Mouse (Mus musculus): Measurements from ENCODE around the gene Gpank1.

Gpank1 gene

DNA sequence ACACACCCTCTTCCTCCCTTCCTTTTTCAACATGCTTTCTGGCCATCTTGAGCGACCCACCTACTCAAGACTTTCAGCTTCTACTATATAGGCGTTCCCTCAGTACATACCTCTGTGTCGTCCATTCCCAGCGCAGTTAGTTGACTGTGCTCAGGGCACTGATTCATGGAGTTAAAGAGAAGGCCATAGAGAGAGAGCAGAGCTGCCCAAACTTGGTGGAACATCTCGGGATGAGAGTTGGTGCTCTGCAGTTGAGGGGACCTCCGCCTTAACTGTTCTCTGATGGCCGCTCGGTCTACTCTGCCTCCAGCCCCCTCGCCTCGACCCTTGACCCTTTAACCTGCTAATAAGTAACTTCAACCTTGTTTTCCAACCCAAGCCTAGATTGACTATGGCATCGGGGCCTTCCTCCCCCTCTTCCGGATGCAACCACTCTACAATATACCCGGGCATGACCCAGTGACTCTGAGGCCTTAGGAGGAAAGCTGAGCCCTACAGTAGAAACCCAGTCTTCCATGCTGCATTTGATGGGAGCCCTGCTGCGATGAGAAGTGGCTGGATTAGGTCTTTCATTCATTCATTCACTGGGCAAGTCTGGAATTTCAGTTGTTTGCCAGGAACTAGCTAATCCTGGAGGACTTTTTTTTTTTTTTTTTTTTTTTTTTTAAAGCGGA lies 10.4 kb downstream of the Gpank1 start, which contains the start of gene Apom:
TSS of gene Apom (minus strand) at position 551 of the 674 bp plus-strand sequence.
- no peak for DNase-seq (ENCODE audit: low read depth)

DNA sequence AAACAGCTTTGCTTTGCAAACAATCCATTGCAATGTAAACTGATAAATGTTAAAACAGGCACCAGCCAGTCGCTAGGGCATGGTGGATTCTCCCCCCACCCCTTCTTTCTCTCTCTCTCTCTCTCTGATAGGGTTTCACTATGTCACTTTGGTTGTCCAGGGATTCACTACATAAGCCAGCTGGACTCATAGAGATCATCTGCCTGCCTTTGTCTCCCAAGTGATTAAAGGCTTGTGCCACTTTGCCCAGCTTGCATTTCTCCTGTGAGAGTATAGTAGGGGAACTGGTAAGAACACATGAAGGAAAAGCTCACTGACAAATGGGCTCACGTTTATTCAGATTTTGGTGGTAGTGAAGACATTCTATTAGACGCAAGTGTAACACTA lies 10.9 kb downstream of the Gpank1 start:
- no peak for DNase-seq (ENCODE audit: low read depth)

DNA sequence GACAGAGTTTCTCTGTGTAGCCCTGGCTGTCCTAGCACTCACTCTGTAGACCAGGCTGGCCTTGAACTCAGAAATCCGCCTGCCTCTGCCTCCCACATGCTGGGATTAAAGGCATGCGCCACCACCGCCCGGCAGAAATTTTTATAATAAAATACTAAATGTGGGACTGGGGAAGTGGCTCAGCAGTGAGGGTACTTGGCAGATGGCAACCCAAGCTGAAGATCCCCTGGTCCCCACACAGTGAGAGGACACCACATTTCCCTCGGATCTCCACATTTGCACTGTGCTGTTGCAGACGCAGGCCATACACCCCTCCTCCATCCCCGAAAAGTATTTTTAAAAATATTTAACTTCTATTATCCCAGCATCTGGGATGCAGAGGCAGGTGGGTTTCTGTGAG lies 12.3 kb downstream of the Gpank1 start:
- DNase-seq (ENCODE audit: low read depth) = no peak

DNA sequence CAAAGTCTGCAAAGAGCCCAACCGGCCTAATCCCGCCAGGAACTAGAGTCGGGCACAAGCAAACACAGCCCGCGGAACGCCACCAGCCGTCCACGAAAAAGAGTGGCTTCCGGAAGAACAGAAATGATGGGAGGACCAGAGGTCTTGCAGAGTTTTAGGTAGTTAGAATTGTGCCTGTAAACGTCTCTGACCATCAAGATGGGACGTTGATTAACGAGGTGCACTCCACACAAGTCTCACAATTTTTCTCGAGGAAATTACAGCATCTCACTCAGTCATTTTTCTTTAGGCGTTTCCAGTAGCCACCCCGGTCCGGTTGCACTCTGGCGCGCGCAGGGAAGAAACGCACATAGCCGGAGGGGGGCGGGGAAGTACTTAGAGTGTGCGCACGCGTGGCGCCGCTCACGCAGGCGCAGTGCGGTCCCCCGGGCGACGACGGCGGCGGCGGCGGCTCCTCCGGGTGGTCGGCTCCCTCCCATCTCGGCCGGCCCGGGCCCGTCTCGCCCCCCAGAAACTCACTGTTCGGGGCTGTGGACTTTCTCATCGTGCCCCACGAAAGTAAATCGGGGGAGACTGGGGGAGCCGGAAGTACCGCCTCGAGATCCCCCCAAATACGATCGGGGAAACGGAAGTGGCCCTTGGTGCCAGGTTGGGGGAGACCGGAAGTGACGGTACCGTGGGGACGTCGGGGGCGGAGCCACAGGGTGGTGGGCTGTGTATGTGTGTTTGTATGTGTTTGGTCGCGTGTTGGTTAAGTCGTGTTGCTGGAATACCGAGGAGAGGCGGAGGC lies 13.7 kb downstream of the Gpank1 start, which contains the start of gene Bag6:
TSS of gene Bag6 (plus strand) at position 378 of the 790 bp plus-strand sequence.
- peak; percentile 87 for DNase-seq (ENCODE audit: low read depth)

DNA sequence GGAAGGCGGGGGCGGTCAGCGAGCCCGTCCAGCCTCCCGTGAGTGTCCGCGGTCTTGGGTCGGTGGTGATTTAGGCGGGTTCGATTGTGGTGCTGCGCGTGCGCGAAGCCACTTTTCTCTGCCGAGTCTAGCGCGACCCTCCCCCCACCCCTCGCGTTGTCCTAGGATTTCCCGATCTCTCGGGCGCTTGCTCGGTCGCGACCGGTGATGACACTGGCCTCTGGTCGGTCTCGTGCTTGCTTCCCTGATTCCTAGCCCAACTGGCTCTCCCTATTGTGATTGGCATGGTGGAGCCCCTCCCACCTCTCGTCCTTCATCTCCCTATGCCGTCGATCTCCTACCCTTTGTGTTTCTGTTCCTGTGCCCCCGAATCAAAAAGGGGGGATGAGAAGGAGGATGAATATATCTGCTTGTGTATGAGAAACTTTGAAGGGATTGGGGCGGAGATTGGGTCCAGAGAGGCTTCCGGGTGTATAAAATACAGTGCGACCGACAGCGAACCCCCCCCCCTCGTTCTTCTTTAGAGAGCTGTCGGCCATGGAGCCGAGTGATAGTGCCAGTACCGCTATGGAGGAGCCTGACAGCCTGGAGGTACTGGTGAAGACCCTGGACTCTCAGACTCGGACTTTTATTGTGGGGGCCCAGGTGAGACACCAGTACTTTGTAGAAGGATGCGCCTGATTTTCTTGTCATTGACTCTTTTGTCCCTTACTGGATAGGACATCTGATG lies 14.5 kb downstream of the Gpank1 start:
- DNase-seq (ENCODE audit: low read depth) = peak; percentile 47

DNA sequence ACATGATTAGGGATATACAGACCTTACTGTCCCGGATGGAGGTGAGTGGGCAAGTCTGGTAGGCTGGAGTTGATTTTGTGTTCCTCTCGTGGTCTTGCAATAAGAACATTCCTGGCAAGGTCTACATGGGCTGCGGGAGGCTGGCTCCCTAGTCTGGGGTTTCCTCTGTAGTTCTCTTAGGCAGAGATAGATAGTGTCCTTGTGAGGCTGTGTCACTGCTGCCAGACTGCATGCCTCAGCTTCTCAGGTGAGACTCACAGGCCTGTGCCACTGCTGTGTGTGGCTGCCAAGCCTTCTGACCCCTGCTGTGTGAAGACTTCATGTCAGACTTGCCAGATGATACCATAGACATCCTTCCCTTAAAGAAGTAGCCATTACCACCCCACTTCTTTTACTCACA lies 18.0 kb downstream of the Gpank1 start:
- no peak for DNase-seq (ENCODE audit: low read depth)

DNA sequence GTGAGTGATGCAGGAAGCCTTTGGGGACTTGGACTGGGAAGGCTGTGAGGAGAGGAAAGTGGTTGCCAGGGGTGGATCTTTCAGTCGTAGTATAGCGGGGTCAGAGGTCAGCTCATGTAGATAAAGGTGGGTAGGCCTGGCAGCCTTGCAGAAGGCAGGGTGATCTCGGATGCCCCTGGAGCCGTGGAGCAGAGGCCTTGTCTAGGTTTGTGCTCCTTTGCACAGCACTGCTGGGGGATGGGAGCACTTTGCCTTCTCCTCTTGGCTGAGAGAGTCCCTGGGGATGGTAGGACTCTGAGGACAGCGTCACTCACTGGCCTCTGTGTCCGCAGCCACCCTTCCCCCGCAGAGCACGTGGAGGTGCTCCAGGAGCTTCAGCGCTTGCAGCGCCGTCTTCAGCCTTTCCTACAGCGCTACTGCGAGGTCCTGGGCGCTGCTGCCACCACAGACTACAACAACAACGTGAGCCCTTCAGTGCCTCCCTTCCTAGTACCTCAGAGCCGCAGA lies 19.3 kb downstream of the Gpank1 start:
- DNase-seq (ENCODE audit: low read depth) = no peak

DNA sequence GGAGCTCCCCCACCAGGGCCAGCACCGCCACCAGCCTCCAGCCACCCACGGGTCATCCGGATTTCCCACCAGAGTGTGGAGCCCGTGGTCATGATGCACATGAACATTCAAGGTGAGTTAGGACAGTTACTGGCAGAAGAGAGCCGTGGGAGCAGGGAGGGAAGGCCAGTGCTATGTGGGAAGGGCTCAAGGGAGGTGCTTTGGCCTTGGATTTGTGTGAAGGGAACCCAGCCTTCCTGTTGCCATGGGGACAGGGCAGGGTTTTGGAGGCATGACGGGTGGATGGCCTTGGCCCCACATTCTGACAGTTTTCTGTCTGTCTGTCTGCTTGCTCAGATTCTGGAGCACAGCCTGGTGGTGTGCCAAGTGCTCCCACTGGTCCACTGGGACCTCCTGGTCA lies 20.7 kb downstream of the Gpank1 start:
- no peak for DNase-seq (ENCODE audit: low read depth)

DNA sequence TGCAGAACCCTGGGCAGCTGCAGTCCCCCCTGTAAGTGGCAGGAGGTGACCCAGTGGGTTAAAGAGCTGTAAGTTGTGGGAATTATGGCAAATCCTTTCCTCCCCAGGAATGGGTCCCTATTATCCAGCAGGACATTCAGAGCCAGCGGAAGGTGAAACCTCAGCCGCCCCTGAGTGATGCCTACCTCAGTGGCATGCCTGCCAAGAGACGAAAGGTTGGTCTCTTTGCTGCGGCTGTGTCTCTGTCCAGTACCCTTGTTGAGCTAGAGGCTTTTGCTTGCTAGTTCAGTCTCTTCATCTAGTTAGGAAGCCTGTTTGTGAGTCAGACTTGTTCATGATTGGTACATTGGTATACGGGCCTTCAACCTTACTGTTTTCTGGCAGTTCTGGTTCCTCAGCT lies 24.9 kb downstream of the Gpank1 start:
- no peak for DNase-seq (ENCODE audit: low read depth)

DNA sequence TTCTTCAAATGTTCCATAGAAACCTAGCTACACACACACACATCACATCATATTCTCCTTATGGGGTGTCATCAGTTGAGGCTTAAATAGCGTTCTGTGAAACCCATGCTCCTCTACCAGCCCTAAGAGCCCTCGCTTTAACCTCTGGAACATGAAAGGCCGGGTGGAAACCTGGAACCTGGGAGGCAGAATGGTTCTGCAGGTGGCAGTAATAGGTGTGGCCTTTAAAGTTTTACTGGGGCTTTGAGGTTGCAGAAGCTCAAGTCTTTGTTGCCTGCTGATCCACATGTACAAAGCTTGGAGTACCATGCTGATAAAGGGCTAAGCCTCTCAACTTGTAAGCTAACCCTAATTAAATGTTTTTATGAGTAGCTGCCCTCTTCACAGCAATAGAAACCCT lies 26.1 kb downstream of the Gpank1 start:
- DNase-seq (ENCODE audit: low read depth) = no peak

DNA sequence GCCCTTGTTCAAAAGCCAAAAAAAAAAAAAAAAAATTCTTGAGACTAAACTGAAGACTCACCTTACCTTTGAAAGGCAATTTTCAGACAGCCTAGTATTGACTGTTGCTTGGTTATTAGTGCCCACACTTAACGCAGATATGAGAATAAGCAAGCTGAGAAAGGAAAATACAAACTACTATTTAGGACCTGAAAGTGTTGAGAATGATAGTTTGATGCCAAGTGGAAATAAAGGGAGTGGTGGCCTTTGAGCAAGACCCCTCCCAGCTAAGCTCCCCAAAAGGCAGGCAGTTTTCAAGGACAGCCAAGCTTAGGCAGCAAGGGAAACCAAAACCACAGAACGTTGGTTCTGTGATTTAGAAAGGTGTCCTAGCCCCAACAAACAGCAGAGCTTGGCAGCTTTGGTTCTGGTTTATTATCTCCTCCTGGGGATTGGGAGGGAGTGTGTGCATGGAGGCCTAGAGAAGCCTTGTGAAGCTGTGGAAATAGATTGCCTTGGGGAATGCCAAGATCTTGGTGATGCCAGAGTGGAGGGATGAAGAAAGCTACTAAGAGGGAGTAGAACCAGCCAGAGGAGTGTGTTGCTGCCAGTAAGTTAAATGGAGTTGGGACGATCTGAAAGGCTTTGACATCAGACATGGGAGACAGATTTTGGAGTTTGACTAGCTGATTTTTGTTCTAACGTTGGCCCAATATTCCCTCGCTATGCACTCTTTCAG lies 26.8 kb downstream of the Gpank1 start:
- no peak for DNase-seq (ENCODE audit: low read depth)

DNA sequence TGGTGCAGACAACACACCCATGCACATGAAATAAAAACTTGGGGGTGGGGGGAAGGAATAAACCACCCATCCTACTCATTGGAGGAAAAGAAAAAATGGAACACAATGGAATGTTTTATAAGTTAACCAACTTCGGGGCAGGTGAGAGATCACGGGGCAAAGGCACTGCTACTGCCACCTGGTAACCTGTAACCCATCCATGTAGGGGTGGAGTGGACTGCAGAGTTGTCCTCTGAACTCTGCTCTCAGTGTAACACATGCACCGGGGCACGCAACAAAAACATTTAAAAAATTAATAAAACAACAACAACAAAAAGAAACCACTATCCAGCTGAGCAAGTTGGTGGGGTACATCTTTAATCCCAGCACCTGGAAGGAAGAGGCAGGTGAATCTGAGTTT lies 30.9 kb downstream of the Gpank1 start:
- DNase-seq (ENCODE audit: low read depth) = no peak

DNA sequence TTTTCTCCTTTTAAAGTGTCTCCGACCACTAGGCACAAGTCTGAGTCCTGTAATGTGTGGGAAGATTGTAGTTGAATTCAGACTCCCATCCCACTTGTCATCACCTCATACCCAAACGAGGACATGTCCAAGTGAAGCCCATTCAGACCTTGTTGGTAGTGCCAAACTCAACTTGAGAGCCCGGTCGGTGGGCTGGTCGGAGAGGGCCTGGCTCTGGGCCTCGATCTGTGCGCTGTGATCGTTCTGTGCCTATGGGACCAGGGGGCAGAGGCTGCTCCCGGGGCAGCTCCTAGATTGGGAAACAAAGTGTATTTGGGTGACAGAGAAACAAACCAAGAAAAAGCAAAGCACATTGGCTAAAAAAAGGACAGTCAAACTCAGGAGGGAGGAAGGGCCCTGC lies 31.8 kb downstream of the Gpank1 start:
- DNase-seq (ENCODE audit: low read depth) = no peak

DNA sequence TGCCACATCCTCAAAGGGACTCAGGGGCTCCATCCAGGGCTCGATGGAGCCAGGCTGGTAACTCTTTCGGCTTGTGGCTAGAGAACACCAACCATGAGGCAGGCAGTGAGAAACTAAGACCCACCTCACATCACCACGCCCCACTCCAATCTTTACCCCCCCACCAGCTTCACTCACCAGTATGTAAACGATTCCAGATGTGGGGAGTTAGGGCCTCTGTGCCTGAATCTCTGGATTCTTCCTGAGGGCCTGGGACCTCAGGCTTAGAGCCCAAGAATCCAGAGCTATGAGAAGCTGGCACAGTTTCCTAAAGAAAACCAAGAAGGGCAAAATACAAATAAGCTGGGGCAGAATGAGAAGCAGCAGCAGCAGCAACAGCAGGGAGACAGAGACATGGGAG lies 32.7 kb downstream of the Gpank1 start:
- DNase-seq (ENCODE audit: low read depth) = no peak

DNA sequence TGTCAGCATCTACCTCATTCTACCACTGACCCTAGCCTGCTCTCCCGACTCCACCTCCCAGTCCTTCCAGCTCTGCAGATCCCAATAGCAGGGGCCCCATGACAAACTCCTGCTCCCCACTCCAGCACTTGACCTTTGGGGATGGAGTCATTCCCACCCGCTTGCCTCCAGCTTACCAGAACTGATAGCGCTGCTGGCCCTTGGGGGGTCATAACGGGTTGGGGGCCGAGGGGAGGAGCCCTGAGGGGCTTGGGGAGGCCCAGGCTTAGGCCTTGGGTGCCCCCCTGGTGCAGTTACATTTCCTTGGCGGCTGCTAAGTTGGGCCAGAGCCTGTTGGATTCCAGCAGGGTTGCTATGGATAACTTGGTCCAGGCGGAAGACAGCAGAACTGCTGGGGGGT lies 33.4 kb downstream of the Gpank1 start:
- no peak for DNase-seq (ENCODE audit: low read depth)

DNA sequence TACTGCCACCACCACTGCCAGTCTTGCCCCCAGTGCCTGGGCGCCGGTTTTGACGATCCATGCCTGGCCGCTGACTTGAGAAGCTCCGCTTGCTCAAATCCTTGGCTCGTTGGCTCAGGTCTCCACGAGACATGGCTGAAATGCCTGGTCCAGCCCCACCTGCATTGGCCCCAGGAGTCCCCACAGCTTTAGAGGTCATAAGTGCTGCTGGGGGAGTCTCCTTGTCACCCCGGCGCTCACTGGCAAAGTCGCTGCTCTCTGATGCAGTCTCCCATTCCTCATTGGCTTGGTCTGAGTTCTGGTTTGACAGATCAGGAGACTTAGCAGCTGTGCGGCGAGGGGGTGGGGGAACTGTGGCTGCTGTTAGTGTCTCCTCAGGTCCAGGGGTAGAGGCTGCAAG lies 34.2 kb downstream of the Gpank1 start:
- DNase-seq (ENCODE audit: low read depth) = no peak

DNA sequence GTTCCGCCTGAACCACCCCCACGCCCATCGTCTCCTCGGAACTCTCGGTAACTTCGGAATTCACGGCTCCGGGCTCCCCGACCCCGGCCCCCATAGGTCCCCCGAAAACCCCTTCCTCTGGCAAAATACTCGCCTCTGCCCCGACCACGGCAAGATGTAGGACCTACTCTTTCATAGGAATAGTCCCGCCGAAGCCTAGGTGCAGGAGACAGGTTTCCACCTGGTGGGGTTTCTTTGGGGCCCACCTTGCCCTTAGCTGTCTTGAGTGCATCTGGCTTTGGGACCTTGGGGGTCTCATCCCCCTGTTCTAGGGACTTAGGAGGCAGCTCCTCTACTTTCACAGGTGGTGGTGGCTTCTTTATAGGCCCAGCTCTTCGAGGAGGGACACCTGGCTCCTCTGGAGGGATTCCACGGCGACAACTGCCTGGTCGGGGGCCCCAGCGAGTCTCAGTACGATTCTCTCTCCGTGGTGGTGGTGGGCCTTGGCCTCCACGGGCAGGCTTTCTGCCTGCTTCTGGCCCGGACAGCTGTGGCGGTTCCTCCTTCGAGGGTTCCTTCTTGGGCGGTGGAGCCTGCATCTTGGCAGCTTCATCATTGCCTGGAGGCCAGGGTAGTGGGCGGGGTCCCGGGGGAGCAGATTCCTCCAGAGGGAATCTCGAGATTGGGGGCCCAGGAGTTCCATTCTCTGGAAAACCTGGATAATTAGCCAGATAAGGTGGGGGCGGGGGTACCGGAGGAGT lies 35.4 kb downstream of the Gpank1 start:
- DNase-seq (ENCODE audit: low read depth) = no peak

DNA sequence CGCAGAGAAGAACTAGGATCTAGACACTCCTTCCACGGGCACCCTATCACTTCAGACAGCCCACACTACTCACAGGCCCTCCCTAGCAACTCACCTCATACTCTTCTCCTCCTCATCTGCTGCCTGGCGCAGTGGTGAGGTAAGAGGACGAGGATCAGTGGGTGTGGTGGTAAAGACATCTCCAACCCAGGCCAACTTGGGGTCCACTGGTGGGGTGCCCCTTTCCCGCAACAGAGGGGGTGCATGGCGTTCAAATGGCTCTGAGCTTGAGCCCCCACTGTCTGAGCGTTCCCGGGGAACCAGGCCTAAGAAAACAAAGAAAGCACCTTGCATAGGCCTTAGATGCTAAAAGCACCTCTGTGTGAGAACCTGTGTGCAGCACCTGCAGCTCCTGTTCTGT lies 36.0 kb downstream of the Gpank1 start:
- no peak for DNase-seq (ENCODE audit: low read depth)

DNA sequence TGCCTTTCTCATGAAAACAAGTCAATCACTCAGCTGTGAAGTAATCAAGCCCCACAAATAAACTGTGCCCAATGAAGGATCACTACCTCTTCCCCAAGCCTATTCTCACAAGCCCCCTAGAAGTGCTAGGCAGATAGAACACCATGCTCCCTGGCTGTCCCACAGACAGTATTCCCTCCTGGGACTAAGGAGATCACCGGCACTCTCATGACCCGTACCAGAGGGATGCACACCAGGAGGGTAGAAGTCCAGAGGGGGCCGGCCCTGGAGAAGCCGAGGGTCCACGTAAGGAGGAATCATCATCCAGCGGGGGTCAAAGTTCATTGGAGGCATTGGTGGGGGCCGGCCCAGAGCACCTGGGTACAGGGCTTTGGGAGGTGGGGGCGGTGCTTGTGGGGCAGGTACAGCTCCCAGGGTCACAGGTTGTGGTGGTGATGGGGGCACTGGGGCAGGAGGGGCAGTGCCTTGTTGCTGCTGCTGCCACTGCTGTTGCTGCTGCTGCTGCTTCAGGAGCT lies 36.5 kb downstream of the Gpank1 start:
- DNase-seq (ENCODE audit: low read depth) = no peak

DNA sequence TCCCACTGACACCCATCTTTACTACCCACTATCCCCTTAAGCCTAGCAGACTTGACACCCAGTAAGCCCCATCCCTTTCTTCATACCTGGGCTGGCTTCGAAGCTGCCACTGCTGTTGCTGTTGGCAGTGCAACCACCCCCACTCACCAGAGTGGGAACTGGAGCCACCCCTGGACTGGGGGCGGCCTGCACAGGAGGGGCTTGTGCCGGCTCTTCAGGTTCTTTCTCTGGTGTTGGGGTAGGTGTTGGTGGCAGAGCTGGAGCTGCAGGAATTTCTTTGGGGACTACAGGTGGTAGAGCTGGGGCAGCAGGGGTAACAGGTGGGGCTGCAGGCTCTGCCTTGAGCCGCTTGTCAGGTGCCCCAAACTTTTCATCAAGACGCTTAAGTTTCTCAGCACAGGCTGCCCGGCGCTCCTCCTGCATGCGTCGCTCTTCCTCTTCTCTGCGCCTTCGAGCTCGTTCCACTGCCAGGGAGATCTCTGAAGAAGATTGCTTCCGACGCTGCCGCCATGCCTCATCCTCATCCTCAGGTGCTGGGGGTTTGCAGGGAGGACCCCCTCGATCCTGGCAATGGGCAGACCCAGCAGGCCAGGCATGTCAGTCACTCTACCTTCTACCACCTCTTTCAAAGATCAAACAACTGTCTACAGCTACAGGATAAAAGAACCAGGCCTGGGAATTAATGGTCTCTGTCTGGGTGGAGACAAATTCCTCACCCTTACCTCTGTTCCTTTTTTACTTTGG lies 37.8 kb downstream of the Gpank1 start:
- DNase-seq (ENCODE audit: low read depth) = no peak

Data from c-Kit-positive CD71-negative TER-119-negative erythroid progenitor cells, embryonic 14.5 days (primary cell).